Mouse (Mus musculus): ENCODE measurements around the gene Olfr1269.

Olfr1269 gene

DNA sequence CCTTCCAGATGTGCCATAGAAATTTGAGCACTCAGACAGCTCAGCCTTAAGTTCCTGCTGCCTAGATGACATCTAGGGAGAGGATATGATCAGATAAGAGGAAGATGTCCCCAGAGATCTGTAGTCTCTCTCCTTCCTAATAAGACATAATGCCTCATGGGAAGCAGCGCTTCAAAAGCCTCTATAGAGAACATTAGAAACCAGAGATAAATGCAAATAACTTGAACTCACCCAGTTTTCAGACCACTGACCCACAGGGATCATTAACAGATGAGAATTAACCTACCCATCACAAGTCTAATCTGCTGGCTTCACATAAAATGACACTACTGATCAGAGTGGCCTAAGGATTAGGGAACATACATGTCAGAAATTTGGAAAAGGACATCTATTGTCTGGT lies at the start of gene Olfr1269:
Gene Olfr1269 (minus strand): TSS at position 101 of the 400 bp plus-strand sequence.
- 87% methylated on average over 1 of the region's 1 CpGs for WGBS

DNA sequence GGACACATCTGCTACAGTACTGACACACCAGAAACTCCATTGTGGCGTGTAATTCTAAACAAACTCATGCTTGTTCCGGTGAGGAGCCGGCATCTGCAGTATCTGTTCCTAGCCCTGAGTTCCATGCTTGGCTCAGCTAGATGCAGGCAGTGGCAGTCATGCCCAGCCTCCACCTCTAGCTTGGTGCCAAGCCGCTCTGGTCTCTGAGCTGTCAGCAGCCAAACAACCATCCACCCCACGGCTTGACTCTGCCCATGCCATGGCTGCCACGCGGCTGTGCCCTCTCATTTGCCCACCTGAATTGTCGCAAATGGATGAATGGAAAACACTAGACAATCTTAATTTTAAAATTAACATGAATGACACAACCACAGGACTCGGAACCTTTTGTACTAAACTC lies 32.7 kb upstream of the Olfr1269 start:
- WGBS: 89% methylated on average over 9 of the region's 9 CpGs

GRCm38 (mm10) chr2:90152991-90153390 lies 31.8 kb upstream of the Olfr1269 start, which contains the start of gene Olfr1270:
Gene Olfr1270 (minus strand): TSS chr2:90153091.
- WGBS: 84% methylated on average over 3 of the region's 3 CpGs

DNA sequence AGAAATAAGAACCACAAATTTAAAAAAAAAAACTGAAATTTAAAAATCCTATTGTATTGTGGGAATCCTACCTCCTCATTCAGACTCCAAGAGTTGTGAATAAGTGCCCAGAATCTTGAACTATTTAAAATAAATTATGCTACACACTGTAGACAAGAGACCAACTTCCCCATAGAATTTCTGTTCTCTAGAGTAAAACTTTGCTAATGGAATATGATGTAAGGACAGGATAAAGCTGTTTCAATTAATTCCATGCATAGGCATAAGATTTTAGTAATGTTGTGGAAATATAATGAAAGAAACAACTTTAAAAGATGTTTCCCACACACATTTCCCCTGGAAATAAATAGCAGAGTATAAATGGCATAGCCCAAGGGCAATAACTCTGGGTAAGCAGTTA lies 21.0 kb upstream of the Olfr1269 start, which contains the start of gene Olfr32:
Gene Olfr32 (minus strand): TSS at position 101 of the 400 bp plus-strand sequence.

DNA sequence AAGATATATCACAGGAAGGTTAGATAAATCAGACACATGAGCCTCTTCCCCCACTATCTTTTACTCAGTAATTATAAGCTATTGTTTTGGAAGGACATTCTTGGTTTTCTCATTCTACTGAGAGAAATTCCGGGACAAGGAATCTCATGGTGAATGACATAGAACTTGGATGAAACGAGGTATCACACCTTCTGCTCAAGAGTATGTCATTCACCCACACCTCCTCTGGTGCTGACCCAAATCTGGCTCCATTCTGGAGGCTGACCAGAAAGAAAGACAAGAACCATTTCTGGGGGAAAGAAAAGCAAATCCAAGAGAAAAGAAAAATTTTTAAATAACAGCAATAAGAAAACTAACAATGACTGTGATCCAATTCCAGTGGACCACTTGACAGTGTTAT lies 51.1 kb downstream of the Olfr1269 start:
- WGBS: 39% methylated on average over 2 of the region's 2 CpGs
